Mouse (Mus musculus) forebrain, embryonic 16.5 days (tissue): Measurements from ENCODE around the gene Ribc2. TPM values are rescaled to one million over a fixed set of nuclear protein-coding genes. Genes with fewer than 3 reads are reported as not detected.
A peak's percentile ranks its signal among the peaks of the same experiment; 100 is the strongest.

Source experiments
- ATAC-seq: fragments of 200-750 bp; cut with Nextera tagmentation; 2 replicates; pipeline ENCODE4 v1.8.0; 2017; ENCODE audit warnings: mild to moderate bottlenecking, moderate library complexity
- H3K27ac ChIP-seq: fragments of 300-500 bp; sonication (generic); 2 replicates; pipeline ENCODE4 v1.5.1; 2014; ENCODE audit warnings: low read length, control low read depth
- H3K27me3 ChIP-seq: fragments of 300-500 bp; sonication (generic); replicated peaks from 2 replicates; pipeline ENCODE4 v1.6.1; 2014; ENCODE audit warnings: low read length; ENCODE audit not compliant: control insufficient read depth, insufficient read depth
- H3K36me3 ChIP-seq: fragments of 300-500 bp; sonication (generic); 2 replicates; pipeline ENCODE4 v1.6.1; 2014; ENCODE audit not compliant: control insufficient read depth, insufficient read depth
- H3K4me1 ChIP-seq: fragments of 300-500 bp; sonication (generic); replicated peaks from 2 replicates; pipeline ENCODE4 v1.6.1; 2014; ENCODE audit warnings: low read length; ENCODE audit not compliant: control insufficient read depth, insufficient read depth
- H3K4me2 ChIP-seq: fragments of 300-500 bp; sonication (generic); 2 replicates; pipeline ENCODE4 v1.6.1; 2014; ENCODE audit warnings: mild to moderate bottlenecking, low read length, control low read depth
- H3K4me3 ChIP-seq: fragments of 300-500 bp; sonication (generic); replicated peaks from 2 replicates; pipeline ENCODE4 v1.5.1; 2014; ENCODE audit warnings: mild to moderate bottlenecking, low read length, control low read depth
- H3K9ac ChIP-seq: fragments of 300-500 bp; sonication (generic); replicated peaks from 2 replicates; pipeline ENCODE4 v1.6.1; 2014; ENCODE audit warnings: low read depth, low read length, control low read depth
- H3K9me3 ChIP-seq: fragments of 300-500 bp; sonication (generic); 2 replicates; pipeline ENCODE4 v1.6.1; 2016; ENCODE audit warnings: low read length; ENCODE audit not compliant: control insufficient read depth
- WGBS: fragments of 180-500 bp; shearing (Covaris S2); extraction: QIAGEN DNeasy Blood & Tissue Kit; methylation state at CpG from one replicate; pipeline ENCODE4 v1.1.7; 2014; 5-methylcytosine and 5-hydroxymethylcytosine counted together
- polyA plus RNA-seq: library from polyadenylated mRNA; unstranded; fragments of >200 nt; fragmentation: Nextera tagmentation; extraction: Ambion mirVana; gene quantifications from 2 replicates; pipeline ENCODE4 v1.2.1, GENCODE M21; 2015

Ribc2 gene
- polyA plus RNA-seq, 1 experiment from 2014 or later, result 0.29 TPM

DNA sequence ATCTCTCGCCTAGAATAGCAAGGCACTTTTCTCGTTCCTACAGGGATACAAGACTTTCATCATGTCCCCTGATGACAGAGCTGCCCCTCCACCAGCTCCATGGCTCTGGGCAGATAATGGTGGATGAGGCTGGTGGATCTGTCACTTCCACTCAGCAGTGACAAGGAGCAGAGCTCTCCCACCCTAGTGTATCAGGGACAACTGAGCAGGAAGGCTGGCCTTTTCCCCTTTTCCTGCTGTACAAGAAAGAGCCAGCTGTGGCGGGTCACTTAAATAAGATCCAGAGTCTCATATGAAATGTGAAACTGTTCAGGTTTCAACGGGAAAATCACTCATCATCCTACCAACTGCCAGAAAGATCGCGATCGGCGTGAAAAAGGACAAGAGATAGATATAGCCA lies 41.5 kb downstream of the Ribc2 start:
- H3K4me2 ChIP-seq, result no peak overlapping the region
- no peaks in the 10 kb centered on the region for H3K9me3 ChIP-seq
- no peak overlapping the region for H3K9ac ChIP-seq
- no peak overlapping the region for H3K4me3 ChIP-seq
- no peak for ATAC-seq
- H3K36me3 ChIP-seq, result no peaks in the 10 kb centered on the region
- no peak overlapping the region for H3K27ac ChIP-seq
- no peaks in the 10 kb centered on the region for H3K27me3 ChIP-seq
- H3K4me1 ChIP-seq, result no peaks in the 10 kb centered on the region
- 86% methylated on average over 8 of the region's 8 CpGs for WGBS

DNA sequence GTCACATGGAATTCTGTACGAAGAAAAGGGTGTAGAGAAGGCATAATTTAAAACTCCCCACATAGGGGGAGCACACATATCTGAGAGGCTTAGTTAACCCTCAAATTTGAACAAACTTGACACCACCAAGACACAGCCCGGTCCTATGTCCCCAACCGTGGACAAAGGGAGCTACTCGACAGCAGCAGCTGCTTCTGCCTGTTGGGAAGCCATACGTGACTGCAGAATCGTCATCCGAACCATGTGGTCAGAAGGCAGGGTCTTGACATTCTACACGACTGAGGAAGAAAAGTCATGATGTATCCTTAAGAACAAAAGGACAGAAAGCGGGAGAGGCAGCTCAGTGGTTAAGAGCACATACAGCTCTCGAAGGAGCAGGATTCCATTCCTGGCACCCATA lies 42.2 kb downstream of the Ribc2 start:
- no peak overlapping the region for H3K4me3 ChIP-seq
- no peak for ATAC-seq
- H3K27ac ChIP-seq, result no peak overlapping the region
- H3K4me2 ChIP-seq, result no peak overlapping the region
- no peaks in the 10 kb centered on the region for H3K4me1 ChIP-seq
- no peak overlapping the region for H3K9ac ChIP-seq
- H3K9me3 ChIP-seq, result no peaks in the 10 kb centered on the region
- whole genome bisulfite sequencing, result 77% methylated on average over 10 of the region's 10 CpGs
- H3K27me3 ChIP-seq, result no peaks in the 10 kb centered on the region
- H3K36me3 ChIP-seq, result no peaks in the 10 kb centered on the region

DNA sequence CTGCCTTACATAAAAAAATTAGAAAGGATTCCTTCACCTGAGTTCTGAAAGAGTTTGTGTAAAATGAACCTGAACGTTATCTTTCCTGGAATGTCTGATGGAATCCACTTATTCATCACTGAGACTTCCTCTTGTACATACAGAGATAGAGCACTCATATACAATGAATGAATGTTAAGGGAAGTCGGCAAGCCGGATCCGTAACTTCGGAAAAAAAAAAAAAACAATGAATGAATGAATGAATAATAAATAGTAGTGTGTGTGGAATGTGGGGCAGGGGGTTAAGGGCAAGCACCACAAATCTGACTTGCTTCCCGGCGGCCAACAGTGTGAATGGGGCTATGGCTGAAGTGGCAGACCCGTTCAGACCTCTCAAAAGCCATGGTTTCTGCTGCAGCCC lies 45.7 kb downstream of the Ribc2 start:
- no peaks in the 10 kb centered on the region for H3K36me3 ChIP-seq
- no peaks in the 10 kb centered on the region for H3K27me3 ChIP-seq
- H3K4me2 ChIP-seq, result no peak overlapping the region
- H3K9ac ChIP-seq, result no peak overlapping the region
- no peaks in the 10 kb centered on the region for H3K9me3 ChIP-seq
- no peak overlapping the region for H3K27ac ChIP-seq
- no peak for ATAC-seq
- 78% methylated on average over 8 of the region's 8 CpGs for WGBS
- no peak overlapping the region for H3K4me3 ChIP-seq
- H3K4me1 ChIP-seq, result peaks cover 10% of the 10 kb centered on the region; the same call in 1 of the 2 replicates

DNA sequence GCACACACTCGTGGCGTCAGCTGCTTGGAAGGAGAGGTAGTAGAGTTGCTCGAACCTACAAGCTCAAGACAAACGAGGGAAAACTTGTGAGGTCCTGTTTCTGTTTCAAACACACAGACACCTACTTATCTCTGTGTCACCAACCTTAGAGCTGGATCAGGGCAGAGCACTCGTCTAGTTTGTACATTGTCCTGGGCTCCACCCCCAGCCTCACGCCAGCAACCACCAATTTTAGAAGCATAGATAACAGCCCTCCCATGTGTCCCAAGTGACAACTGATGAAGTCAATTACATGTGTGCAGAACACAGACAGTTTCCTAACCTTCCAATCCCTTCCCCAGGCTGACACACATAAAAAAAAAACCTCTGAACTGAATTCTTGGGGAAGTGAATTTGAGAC lies 46.3 kb downstream of the Ribc2 start:
- Histone ChIP-seq H3K4me1 (peaks cover 10% of the 10 kb centered on the region; the same call in 1 of the 2 replicates), H3K4me3 (no peak overlapping the region), H3K27me3 (no peaks in the 10 kb centered on the region), H3K27ac (no peak overlapping the region), H3K9me3 (no peaks in the 10 kb centered on the region), H3K4me2 (no peak overlapping the region), H3K36me3 (no peaks in the 10 kb centered on the region), H3K9ac (no peak overlapping the region)
- WGBS, result 71% methylated on average over 6 of the region's 6 CpGs
- no peak for ATAC-seq

DNA sequence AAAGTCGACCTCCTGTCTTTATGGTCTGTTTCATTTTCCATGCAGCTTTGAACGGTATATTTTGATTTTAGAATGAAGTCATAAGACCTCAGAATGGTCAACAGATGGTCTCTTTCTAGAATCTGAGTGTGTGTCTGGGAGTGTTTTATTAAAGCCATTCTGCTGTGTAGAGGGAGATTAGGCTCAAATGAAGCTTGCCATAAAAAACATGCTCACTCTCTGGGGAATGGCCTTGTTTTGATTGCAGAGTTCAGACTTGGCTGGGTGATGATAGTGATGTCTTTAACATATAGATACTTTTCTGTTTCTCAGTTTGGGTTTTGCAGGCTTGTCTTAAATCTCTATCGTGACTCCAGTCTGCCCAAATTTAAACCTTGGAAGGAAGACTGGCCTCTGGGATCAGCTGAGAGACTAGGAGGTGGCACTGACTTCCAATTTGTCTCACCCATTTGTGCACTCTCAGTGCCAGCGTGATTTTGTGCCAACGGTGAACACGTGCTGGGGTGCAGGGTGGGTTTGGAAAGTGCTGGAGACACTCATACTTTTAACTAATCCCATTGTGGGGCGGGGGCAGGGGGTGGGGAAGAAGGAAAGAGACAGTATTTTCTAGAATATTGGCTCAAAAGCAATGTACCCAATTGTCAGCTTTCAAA lies 47.8 kb downstream of the Ribc2 start:
- Histone ChIP-seq H3K36me3 (no peaks in the 10 kb centered on the region), H3K4me2 (no peak overlapping the region), H3K9me3 (no peaks in the 10 kb centered on the region), H3K27me3 (no peaks in the 10 kb centered on the region), H3K4me3 (no peak overlapping the region), H3K4me1 (peaks cover 10% of the 10 kb centered on the region; the same call in 1 of the 2 replicates), H3K9ac (no peak overlapping the region), H3K27ac (no peak overlapping the region)
- WGBS, result 50% methylated on average over 7 of the region's 7 CpGs
- ATAC-seq, result peak; percentile 58

DNA sequence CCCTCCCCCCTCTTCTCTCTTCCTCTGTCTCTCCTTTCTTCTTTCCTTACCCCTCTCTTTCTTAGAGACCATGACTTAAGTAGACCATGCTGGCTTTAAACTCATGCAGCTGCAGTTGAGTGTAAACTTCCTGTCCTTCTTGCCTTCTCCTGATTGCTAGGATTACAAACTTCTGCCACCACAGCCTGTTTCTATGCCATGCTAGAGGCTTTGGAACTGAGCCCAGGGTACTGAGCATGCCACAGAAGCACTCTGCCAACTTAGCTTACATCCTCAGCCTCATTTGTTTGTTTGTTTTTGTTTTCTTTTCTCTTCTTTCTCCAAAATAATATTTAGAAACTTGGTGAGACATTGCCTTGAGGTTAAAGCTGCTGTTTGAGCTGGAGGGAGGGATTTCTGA lies 48.5 kb downstream of the Ribc2 start:
- ATAC-seq, result no peak

DNA sequence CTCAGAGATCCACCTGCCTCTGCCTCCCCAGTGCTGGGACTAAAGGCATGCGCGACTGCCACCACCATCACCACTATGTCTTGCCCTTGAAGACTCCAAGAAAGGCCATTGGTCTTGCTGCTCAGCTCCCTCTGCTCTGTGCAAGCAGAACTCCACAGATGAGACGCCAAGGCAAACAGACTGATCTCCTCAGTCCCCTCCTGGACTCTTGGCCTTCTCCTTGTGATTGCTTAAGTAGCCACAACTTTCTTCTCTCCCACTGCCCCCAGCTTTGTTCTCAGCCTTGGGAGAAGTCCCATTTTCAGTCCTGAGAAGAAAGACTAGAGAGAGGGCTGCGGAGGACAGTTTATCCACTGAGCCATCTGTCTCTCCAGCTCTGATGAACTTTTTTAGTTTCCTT lies 50.2 kb downstream of the Ribc2 start:
- no peak for ATAC-seq
- Histone ChIP-seq H3K27ac (no peak overlapping the region), H3K4me1 (peaks cover 10% of the 10 kb centered on the region; the same call in 1 of the 2 replicates), H3K4me2 (no peak overlapping the region), H3K9ac (no peak overlapping the region), H3K9me3 (no peaks in the 10 kb centered on the region), H3K27me3 (no peaks in the 10 kb centered on the region), H3K36me3 (no peaks in the 10 kb centered on the region), H3K4me3 (no peak overlapping the region)
- WGBS, result 92% methylated on average over 4 of the region's 4 CpGs

More for the DNA sequence above, 48.5 kb downstream of the Ribc2 start:
- no peak overlapping the region for H3K9ac ChIP-seq
- no peaks in the 10 kb centered on the region for H3K27me3 ChIP-seq
- H3K9me3 ChIP-seq, result no peaks in the 10 kb centered on the region
- peaks cover 10% of the 10 kb centered on the region; the same call in 1 of the 2 replicates for H3K4me1 ChIP-seq
- H3K36me3 ChIP-seq, result no peaks in the 10 kb centered on the region
- no peak overlapping the region for H3K4me2 ChIP-seq
- H3K4me3 ChIP-seq, result no peak overlapping the region
- no peak overlapping the region for H3K27ac ChIP-seq

DNA sequence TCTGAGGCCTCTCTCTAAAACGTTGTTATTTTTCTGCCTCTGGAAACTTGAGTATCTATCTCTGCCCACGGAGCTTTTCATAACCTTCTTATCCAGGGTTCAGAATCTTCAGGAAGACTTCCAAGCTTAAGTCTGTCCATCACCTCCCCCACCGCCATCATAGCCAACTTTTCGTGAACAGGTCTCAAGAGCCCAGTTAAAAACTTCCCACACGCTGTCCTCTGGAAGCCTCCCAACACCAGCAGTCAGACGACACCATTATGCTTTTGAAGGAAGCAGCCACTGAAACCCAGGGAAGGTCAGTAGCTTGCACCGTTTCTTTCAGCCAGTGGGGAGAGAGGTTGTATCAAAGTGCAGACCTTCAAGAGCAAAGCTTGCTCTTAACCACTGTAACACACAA lies 55.0 kb downstream of the Ribc2 start:
- no peak overlapping the region for H3K9ac ChIP-seq
- no peak for ATAC-seq
- no peaks in the 10 kb centered on the region for H3K27me3 ChIP-seq
- no peak overlapping the region for H3K4me2 ChIP-seq
- 79% methylated on average over 7 of the region's 7 CpGs for WGBS
- H3K36me3 ChIP-seq, result no peaks in the 10 kb centered on the region
- H3K9me3 ChIP-seq, result no peaks in the 10 kb centered on the region
- H3K4me1 ChIP-seq, result no peaks in the 10 kb centered on the region
- H3K4me3 ChIP-seq, result no peak overlapping the region
- H3K27ac ChIP-seq, result no peak overlapping the region

DNA sequence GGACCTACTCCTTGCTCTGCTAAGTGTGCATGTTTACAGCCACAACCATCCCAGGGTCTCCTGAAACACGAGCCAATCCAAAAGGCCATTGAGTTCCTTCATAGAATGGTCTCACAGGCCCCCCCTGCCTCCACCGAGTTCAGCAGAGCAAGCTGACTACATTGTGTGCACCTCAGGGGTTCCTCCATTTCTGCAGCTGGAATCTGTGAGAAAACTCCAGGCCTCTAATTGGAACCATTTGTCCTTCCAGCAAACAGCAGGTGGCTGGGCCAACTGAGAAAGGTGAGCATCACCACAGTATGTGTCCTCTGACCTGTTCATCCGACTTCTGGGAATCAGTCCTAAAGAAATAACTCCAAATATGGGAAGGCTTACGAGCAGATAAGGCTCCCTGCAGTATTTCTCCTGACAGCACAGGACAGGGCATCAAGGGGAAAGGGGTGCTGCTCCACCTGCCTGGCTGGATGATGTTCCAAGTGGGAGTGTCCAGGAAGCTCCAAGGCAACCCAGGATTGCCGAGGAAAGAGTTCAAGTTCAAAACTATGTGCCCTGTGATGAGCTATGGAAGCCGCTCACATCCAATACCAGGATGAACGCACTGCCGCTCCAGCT lies 56.4 kb downstream of the Ribc2 start:
- H3K36me3 ChIP-seq, result no peaks in the 10 kb centered on the region
- no peak overlapping the region for H3K9ac ChIP-seq
- H3K4me1 ChIP-seq, result no peaks in the 10 kb centered on the region
- no peak overlapping the region for H3K4me3 ChIP-seq
- no peaks in the 10 kb centered on the region for H3K9me3 ChIP-seq
- H3K27ac ChIP-seq, result no peak overlapping the region
- ATAC-seq, result no peak
- no peaks in the 10 kb centered on the region for H3K27me3 ChIP-seq
- WGBS, result 44% methylated on average over 8 of the region's 8 CpGs
- no peak overlapping the region for H3K4me2 ChIP-seq
